Mouse (Mus musculus) ES-Bruce4 (cell line): ENCODE results near the gene Rxfp4.

Experiments
- CTCF ChIP-seq: IDR thresholded peaks from one replicate; pipeline ENCODE4 v1.8.1; 2011; ENCODE audit warnings: low read depth, low read length
- POLR2A ChIP-seq: IDR thresholded peaks from one replicate; pipeline ENCODE4 v1.8.1; 2011; ENCODE audit warnings: low read length; ENCODE audit not compliant: insufficient read depth

GRCm38 (mm10) chr3:88636555-88636986, 16.4 kb downstream of the Rxfp4 start:
- TF ChIP-seq POLR2A (no peak), CTCF (no peak)
